Mouse (Mus musculus) midbrain, embryonic 13.5 days (tissue): ENCODE measurements at regions not wholly inside any gene's neighbourhood (a gene's known extent, or its start where the extent isn't known, plus 50 kb on each side); places are given as distances from the start of the nearest gene placed in this dataset.

ENCODE experiments used
- ATAC-seq: fragments of 200-750 bp; cut with Nextera tagmentation; 2 replicates; pipeline ENCODE4 v1.8.0; 2017; ENCODE audit warnings: mild to moderate bottlenecking, moderate TSS enrichment, moderate library complexity
- H3K27ac ChIP-seq: fragments of 300-500 bp; sonication (generic); 2 replicates; pipeline ENCODE4 v1.5.1; 2015; ENCODE audit warnings: inconsistent platforms, mild to moderate bottlenecking, moderate library complexity
- H3K27me3 ChIP-seq: fragments of 300-500 bp; sonication (generic); 2 replicates; pipeline ENCODE4 v1.6.1; 2015; ENCODE audit warnings: mild to moderate bottlenecking, inconsistent platforms
- H3K36me3 ChIP-seq: fragments of 300-500 bp; sonication (generic); 2 replicates; pipeline ENCODE4 v1.6.1; 2015; ENCODE audit warnings: mild to moderate bottlenecking, inconsistent platforms
- H3K4me1 ChIP-seq: fragments of 300-500 bp; sonication (generic); replicated peaks from 2 replicates; pipeline ENCODE4 v1.6.1; 2015; ENCODE audit warnings: inconsistent platforms
- H3K4me2 ChIP-seq: fragments of 300-500 bp; sonication (generic); replicated peaks from 2 replicates; pipeline ENCODE4 v1.6.1; 2015; ENCODE audit warnings: moderate library complexity, mild to moderate bottlenecking, inconsistent platforms
- H3K4me3 ChIP-seq: fragments of 300-500 bp; sonication (generic); replicated peaks from 2 replicates; pipeline ENCODE4 v1.5.1; 2015; ENCODE audit warnings: mild to moderate bottlenecking, inconsistent platforms
- H3K9ac ChIP-seq: fragments of 300-500 bp; sonication (generic); replicated peaks from 2 replicates; pipeline ENCODE4 v1.6.1; 2015; ENCODE audit warnings: mild to moderate bottlenecking, inconsistent platforms
- H3K9me3 ChIP-seq: fragments of 300-500 bp; sonication (generic); 2 replicates; pipeline ENCODE4 v1.6.1; 2016; ENCODE audit warnings: mild to moderate bottlenecking, inconsistent platforms
- WGBS: fragments of 180-500 bp; shearing (Covaris S2); methylation state at CpG from one replicate; pipeline ENCODE4 v1.1.7; 2015; 5-methylcytosine and 5-hydroxymethylcytosine counted together

DNA sequence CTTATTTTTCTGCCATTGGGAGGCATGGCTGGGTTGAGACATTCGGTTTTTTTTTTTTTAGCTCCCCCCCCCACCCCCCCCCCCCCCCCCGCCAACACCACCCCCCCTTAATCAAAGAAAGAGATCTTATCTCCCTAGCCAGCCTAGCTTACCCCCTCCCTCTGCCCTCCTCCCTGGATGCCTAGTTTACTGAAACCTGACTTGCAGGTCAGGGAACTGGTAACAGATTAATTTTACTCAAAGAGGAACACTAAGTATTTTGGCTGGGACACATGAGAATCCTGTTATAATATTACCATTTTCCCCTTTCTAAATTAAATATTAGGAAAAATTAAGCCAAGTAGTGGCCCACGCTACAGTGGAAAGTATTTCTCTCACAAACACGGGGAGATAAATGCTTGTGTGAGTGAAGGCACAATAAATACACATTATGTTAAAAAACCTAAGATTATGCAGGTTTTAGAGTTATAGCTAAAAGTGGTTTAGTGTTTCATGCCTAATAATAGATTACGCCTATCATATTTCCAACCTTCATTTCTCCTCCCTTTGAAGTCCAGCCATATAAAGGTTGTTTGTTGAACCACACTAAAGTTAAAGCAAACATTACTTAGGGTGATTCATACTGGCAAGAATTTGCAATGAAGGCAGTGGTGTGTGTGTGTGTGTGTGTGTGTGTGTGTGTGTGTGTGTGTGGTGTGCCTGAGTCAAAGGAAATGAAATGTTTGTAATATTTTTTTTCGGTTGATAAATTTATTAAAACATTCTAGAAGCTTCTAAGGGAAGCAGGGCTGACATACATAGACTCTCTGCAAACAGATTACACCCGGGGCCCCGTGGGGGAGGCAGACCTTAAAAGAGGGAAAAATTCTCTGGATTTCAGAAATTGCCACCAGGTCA is 76.0 kb upstream of the Arid5b start:
- no peak overlapping the region for H3K27ac ChIP-seq
- no peak for ATAC-seq
- no peak overlapping the region for H3K9ac ChIP-seq
- H3K36me3 ChIP-seq: no peaks in the 10 kb centered on the region
- no peak overlapping the region for H3K4me3 ChIP-seq
- no peak overlapping the region for H3K4me2 ChIP-seq
- WGBS: 50% methylated on average over 7 of the region's 8 CpGs
- H3K9me3 ChIP-seq: no peaks in the 10 kb centered on the region; the same call in 1 of the 2 replicates
- H3K4me1 ChIP-seq: peaks cover 28% of the 10 kb centered on the region
- H3K27me3 ChIP-seq: no peaks in the 10 kb centered on the region

DNA sequence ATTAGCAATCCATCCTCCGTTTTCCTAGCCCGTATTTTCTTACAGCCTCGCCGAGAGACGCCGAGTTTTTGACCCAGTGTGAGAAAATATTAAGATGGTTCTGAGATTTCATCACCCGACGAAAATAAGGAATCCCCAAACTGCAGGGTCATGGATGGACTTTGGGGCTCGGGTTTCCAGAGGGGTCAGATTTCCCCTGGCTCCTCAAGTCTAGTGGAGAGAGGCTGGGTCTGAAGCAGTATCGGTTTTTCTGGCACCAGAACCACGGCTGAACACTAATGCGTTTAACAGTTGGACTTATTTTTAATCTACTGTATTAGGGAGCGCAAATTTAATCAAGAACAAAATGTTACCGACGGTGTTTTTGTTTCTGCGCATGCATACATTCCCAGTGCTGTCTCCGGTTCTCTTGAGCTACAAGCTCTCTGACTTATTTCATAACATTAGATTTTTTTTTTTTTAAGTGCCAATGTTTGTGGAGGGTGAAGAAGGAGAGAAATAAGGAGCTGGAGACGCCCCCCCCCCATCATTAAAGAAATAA is 75.2 kb upstream of the Arid5b start:
- no peak for ATAC-seq
- H3K4me3 ChIP-seq: no peak overlapping the region
- no peak overlapping the region for H3K9ac ChIP-seq
- H3K27me3 ChIP-seq: no peaks in the 10 kb centered on the region
- H3K36me3 ChIP-seq: no peaks in the 10 kb centered on the region
- no peak overlapping the region for H3K4me2 ChIP-seq
- no peak overlapping the region for H3K27ac ChIP-seq
- no peaks in the 10 kb centered on the region; the same call in 1 of the 2 replicates for H3K9me3 ChIP-seq
- 82% methylated on average over 18 of the region's 18 CpGs for WGBS
- H3K4me1 ChIP-seq: peaks cover 28% of the 10 kb centered on the region

DNA sequence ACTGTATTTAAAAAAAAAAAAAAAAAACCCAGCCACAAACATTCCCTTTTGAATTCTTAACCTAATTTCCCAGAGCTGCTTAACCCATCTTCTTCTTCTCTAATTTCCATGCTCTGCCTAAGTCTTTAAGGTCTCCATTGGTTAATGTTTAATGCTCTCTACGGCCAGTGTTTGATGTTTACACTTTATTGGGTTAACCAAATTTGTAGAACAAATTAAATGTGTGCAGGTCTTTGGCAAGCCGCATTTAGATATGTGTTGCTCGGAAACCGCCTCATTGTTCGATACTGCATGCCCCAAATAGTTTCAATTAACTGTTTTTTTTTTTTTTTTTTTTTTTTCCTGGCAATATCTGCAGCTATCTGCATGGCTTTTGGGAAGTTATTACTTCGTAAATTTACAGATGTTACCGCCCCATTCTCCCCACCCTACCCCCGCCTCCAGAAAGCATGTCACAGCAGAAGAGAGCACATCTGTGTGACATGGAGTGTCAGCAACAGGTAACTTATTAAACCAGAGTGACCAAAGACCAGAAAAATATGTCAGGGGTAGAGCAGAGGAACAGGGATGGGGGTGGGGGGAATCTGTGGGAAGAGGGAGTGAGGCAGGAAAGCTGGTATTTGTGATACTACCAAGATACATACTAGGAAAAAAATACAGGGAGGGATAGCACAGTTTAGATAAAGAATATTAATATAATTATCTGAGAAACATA is 73.5 kb upstream of the Arid5b start:
- 77% methylated on average over 8 of the region's 8 CpGs for WGBS
- no peak overlapping the region for H3K4me2 ChIP-seq
- no peak overlapping the region for H3K27ac ChIP-seq
- no peaks in the 10 kb centered on the region for H3K27me3 ChIP-seq
- no peaks in the 10 kb centered on the region for H3K9me3 ChIP-seq
- H3K36me3 ChIP-seq: no peaks in the 10 kb centered on the region
- no peak for ATAC-seq
- no peak overlapping the region for H3K9ac ChIP-seq
- peaks cover 28% of the 10 kb centered on the region for H3K4me1 ChIP-seq
- H3K4me3 ChIP-seq: no peak overlapping the region

DNA sequence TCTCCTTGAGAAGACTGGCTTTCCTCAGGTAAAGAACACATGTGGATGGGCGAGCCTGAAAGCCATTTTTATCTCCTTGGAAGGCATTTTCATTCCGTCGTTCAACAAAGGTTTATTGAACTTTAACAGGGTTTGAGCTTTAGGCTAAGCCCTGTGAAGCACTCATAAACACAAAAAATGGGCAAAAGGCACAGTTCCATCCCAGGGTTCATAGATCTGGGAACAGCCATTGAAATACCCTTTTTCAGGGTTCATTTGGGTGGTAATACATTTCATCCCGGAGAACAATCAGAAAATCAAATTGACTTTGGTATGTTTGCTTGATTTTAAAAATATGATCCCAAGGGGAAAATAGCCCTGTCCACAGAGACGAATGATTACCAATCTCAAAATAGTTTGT is 72.9 kb upstream of the Arid5b start:
- Histone ChIP-seq H3K9ac (no peak overlapping the region), H3K4me3 (no peak overlapping the region), H3K9me3 (no peaks in the 10 kb centered on the region), H3K4me2 (no peak overlapping the region), H3K36me3 (no peaks in the 10 kb centered on the region), H3K4me1 (peaks cover 25% of the 10 kb centered on the region), H3K27me3 (no peaks in the 10 kb centered on the region), H3K27ac (no peak overlapping the region)
- WGBS: 80% methylated on average over 5 of the region's 5 CpGs
- no peak for ATAC-seq

DNA sequence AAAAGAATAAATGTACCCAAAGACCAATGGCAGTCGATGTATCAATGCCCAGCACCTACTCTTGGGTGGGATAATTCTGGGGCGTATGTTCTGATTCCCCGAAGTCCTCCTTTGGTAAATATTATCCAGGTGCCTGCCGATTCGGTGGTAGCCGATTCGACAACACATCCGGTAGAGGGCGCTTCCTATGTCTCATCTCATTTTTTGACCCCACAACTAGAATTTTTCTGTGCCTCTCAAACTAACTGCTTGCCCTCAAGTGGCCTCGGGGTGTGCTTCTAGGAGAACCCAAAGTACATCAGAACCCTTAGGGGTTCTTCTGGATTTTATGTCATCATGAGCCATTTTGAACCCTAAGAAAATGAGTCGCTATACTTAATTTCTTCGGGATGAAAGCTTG is 72.3 kb upstream of the Arid5b start:
- H3K27me3 ChIP-seq: no peaks in the 10 kb centered on the region
- no peak overlapping the region for H3K27ac ChIP-seq
- H3K4me1 ChIP-seq: peaks cover 20% of the 10 kb centered on the region
- no peak overlapping the region for H3K4me2 ChIP-seq
- no peak overlapping the region for H3K9ac ChIP-seq
- no peaks in the 10 kb centered on the region for H3K36me3 ChIP-seq
- H3K9me3 ChIP-seq: no peaks in the 10 kb centered on the region
- 93% methylated on average over 12 of the region's 12 CpGs for WGBS
- ATAC-seq: no peak
- H3K4me3 ChIP-seq: no peak overlapping the region

DNA sequence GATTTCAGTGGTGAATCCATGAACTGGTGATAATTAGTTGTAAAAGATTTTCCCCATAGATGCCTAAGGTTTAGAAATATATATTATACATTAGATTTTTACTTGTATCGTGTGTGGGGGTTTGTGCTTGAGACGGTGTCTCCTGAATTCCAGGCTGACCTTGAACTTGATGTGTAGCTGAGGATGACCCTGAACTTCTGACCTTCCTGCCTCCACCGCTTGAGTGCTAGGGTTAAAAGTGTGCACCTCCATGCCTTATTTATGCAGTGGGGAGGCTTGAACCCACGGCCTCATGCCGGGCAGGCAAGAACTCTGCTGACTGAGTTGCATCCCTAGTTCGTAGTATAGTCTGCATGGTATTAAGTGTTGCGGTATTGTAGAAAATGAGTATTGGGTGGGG is 69.3 kb upstream of the Arid5b start:
- ATAC-seq: no peak

DNA sequence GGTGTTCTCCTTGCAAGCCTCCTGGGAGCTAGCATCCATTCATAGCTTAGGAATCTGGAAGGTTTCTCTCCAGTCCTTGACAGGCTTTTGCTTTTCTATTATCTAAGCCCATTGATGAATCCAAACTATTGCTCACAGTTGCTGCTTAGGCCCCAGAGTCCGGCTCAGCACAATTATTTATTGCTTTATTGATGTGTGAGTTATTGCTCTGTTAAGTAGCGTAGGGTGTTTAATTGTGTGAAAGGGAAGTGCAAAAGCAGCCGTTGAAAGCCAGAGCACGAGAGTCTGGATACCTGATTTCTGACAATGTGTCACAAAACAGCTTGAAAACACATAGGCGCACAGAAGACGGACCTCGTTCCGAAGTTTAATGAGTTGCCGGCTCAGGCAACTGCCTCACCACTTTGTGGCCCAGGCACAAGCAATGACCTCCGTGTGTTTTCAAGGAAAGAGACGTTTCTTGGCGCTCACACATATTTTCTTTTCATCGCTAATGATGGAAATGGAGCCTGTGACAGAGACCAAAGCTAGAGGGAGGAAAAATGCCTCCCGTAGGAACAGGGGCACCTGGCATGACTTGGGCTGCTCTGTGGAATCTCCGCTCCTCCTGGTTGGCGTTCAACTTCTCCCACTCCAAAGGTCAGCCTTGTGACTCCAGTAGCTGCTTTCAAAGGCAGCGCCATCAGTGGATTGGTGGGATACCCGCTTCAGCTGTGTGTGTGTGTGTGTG is 66.6 kb upstream of the Arid5b start:
- H3K9ac ChIP-seq: no peak overlapping the region

More for the DNA sequence above, 69.3 kb upstream of the Arid5b start:
- Histone ChIP-seq H3K27ac (no peak overlapping the region), H3K4me3 (no peak overlapping the region), H3K27me3 (no peaks in the 10 kb centered on the region), H3K4me2 (no peak overlapping the region), H3K36me3 (no peaks in the 10 kb centered on the region), H3K9me3 (peaks cover 5% of the 10 kb centered on the region), H3K9ac (no peak overlapping the region), H3K4me1 (no peaks in the 10 kb centered on the region)
- 94% methylated on average over 7 of the region's 7 CpGs for WGBS

DNA sequence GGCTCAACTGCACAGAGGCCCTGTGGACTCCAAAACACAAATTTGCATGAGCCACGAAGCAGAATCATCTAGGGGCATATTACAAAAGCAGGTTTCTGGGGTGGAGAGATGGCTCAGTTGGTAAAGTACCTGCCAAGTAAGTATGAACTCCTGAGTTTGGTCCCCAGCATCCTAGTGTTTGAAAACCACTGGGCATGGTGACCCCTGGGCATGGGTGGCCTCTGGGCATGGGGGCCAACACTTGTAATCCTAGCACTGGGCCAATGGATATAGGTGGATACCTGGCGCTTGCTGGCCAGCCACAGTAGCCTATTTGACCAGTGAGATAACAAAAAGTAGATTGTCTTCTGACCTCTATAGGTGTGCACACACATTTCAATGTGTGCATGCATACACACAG is 65.7 kb upstream of the Arid5b start:
- no peak for ATAC-seq
- Histone ChIP-seq H3K9me3 (peaks cover 12% of the 10 kb centered on the region), H3K4me2 (no peak overlapping the region), H3K36me3 (no peaks in the 10 kb centered on the region), H3K27me3 (no peaks in the 10 kb centered on the region), H3K9ac (no peak overlapping the region), H3K27ac (no peak overlapping the region), H3K4me1 (no peaks in the 10 kb centered on the region), H3K4me3 (no peak overlapping the region)
- WGBS: 96% methylated on average over 2 of the region's 2 CpGs

More for the DNA sequence above, 66.6 kb upstream of the Arid5b start:
- Histone ChIP-seq H3K9me3 (peaks cover 12% of the 10 kb centered on the region), H3K4me3 (no peak overlapping the region), H3K27ac (no peak overlapping the region), H3K4me2 (no peak overlapping the region), H3K27me3 (no peaks in the 10 kb centered on the region), H3K4me1 (no peaks in the 10 kb centered on the region), H3K36me3 (no peaks in the 10 kb centered on the region)
- 90% methylated on average over 18 of the region's 18 CpGs for WGBS
- no peak for ATAC-seq

DNA sequence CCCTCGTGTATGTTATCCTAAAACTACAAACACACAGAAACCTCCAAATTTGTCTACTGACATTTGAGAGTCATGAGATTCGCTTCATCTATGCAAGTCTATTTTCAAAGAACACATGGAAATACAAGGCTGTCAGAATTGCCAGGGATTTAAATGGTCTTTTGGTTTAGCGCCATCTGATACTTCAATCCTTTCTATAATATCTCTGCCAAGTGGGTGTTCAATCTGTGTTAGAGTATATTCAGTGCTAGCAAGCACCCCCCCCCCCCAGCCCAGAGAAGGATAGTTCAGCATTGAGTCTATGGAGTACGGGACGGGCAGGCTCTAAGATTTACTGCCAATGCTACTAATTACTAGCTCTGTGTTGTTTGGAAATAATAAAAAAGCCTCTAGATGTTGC is 55.5 kb upstream of the Arid5b start:
- no peak overlapping the region for H3K9ac ChIP-seq
- WGBS: 84% methylated on average over 5 of the region's 5 CpGs
- H3K4me2 ChIP-seq: no peak overlapping the region
- H3K4me3 ChIP-seq: no peak overlapping the region
- no peak overlapping the region for H3K27ac ChIP-seq
- no peak for ATAC-seq
- no peaks in the 10 kb centered on the region for H3K9me3 ChIP-seq
- H3K36me3 ChIP-seq: no peaks in the 10 kb centered on the region
- H3K27me3 ChIP-seq: no peaks in the 10 kb centered on the region
- no peaks in the 10 kb centered on the region for H3K4me1 ChIP-seq
